Mouse (Mus musculus) midbrain, embryonic 11.5 days (tissue): Measurements from ENCODE around the gene Sema3b. TPM values are rescaled to one million over a fixed set of nuclear protein-coding genes. Genes with fewer than 3 reads are reported as not detected.

Experiments
- ATAC-seq: fragments of 200-750 bp; cut with Nextera tagmentation; 2 replicates; pipeline ENCODE4 v1.8.0; 2017; ENCODE audit warnings: moderate TSS enrichment, moderate library complexity; ENCODE audit not compliant: low FRiP score
- DNase-seq: peaks from one replicate; pipeline ENCODE4 v3.0.0; 2015; ENCODE audit warnings: low spot score; ENCODE audit errors: missing footprints
- H3K27ac ChIP-seq: fragments of 300-500 bp; sonication (generic); 2 replicates; pipeline ENCODE4 v1.5.1; 2014; ENCODE audit warnings: low read depth, low read length
- H3K27me3 ChIP-seq: fragments of 300-500 bp; sonication (generic); 2 replicates; pipeline ENCODE4 v1.6.1; 2014; ENCODE audit warnings: mild to moderate bottlenecking, low read length, moderate library complexity, mixed read lengths; ENCODE audit not compliant: control insufficient read depth, insufficient read depth
- H3K36me3 ChIP-seq: fragments of 300-500 bp; sonication (generic); 2 replicates; pipeline ENCODE4 v1.6.1; 2014; ENCODE audit warnings: mild to moderate bottlenecking, low read length, moderate library complexity, mixed read lengths; ENCODE audit not compliant: control insufficient read depth, insufficient read depth
- H3K4me1 ChIP-seq: fragments of 300-500 bp; sonication (generic); 2 replicates; pipeline ENCODE4 v1.6.1; 2014; ENCODE audit warnings: low read length; ENCODE audit not compliant: control insufficient read depth, insufficient read depth
- H3K4me2 ChIP-seq: fragments of 300-500 bp; sonication (generic); 2 replicates; pipeline ENCODE4 v1.6.1; 2014; ENCODE audit warnings: mild to moderate bottlenecking, moderate library complexity
- H3K4me3 ChIP-seq: fragments of 300-500 bp; sonication (generic); 2 replicates; pipeline ENCODE4 v1.5.1; 2014; ENCODE audit warnings: low read depth, low read length
- H3K9ac ChIP-seq: fragments of 300-500 bp; sonication (generic); 2 replicates; pipeline ENCODE4 v1.6.1; 2014; ENCODE audit warnings: low read length
- H3K9me3 ChIP-seq: fragments of 300-500 bp; sonication (generic); 2 replicates; pipeline ENCODE4 v1.6.1; 2016; ENCODE audit warnings: low read length; ENCODE audit not compliant: control insufficient read depth
- WGBS: fragments of 180-500 bp; shearing (Covaris S2); extraction: QIAGEN DNeasy Blood & Tissue Kit; methylation state at CpG from one replicate; pipeline ENCODE4 v1.1.7; 2014; 5-methylcytosine and 5-hydroxymethylcytosine counted together
- polyA plus RNA-seq: library from polyadenylated mRNA; unstranded; fragments of >200 nt; fragmentation: Nextera tagmentation; extraction: Ambion mirVana; gene quantifications from 2 replicates; pipeline ENCODE4 v1.2.1, GENCODE M21; 2014

Sema3b gene
- 1.3 and 2.1 TPM in 2 replicates for polyA plus RNA-seq

- no peak within 1 kb of the TSS for H3K27ac ChIP-seq
- no peak within 1 kb of the TSS for H3K4me3 ChIP-seq
- no peak within 1 kb of the TSS for H3K4me2 ChIP-seq
- H3K36me3 ChIP-seq: no peaks in the 10 kb centered on the region
- DNase-seq (no peak), ATAC-seq (no peak)
- H3K27me3 ChIP-seq: no peaks in the 10 kb centered on the region
- 46% methylated on average over 11 of the region's 12 CpGs for WGBS
- H3K4me1 ChIP-seq: peaks cover 50% of the 10 kb centered on the region
- H3K9ac ChIP-seq: peak within 1 kb of the TSS; percentile 31; the same call in 1 of the 2 replicates
- no peaks in the 10 kb centered on the region for H3K9me3 ChIP-seq
Observed at GRCm38 (mm10) chr9:107608741-107609432, at the start of gene Sema3b. TSS of gene Sema3b (minus strand) at chr9:107609229.

DNA sequence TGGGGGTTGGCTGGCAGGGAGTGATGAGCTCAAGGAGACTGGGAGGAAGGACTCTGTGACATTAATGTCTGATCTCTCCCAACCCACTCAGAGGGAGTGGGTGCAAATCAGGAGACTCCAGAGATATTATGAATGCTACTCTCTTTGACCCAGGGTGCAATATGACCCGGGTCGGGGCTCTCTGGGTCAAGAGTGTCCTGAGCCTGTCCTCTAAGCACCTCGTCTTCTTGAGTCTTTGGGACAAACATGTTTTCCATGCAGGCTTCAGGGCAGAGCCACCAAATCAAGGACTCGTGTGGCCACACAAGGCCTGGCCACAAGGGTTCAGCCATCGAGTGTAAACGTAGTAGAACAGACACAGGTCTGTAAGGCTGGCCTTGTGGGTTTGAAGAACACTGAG is 49.1 kb upstream of the Sema3b start:
- ATAC-seq (no peak), DNase-seq (no peak)
- Histone ChIP-seq H3K4me1 (peaks cover under 1% of the 10 kb centered on the region), H3K27me3 (no peaks in the 10 kb centered on the region), H3K9me3 (no peaks in the 10 kb centered on the region), H3K4me3 (no peak overlapping the region), H3K36me3 (no peaks in the 10 kb centered on the region), H3K4me2 (no peak overlapping the region), H3K9ac (no peak overlapping the region), H3K27ac (no peak overlapping the region)
- WGBS: 90% methylated on average over 6 of the region's 6 CpGs

- no peak overlapping the region for H3K9ac ChIP-seq
- no peaks in the 10 kb centered on the region for H3K27me3 ChIP-seq
- DNase-seq (no peak), ATAC-seq (no peak)
- H3K4me3 ChIP-seq: no peak overlapping the region
- no peaks in the 10 kb centered on the region for H3K4me1 ChIP-seq
- H3K4me2 ChIP-seq: no peak overlapping the region
- H3K9me3 ChIP-seq: no peaks in the 10 kb centered on the region
- 94% methylated on average over 5 of the region's 5 CpGs for WGBS
- H3K36me3 ChIP-seq: no peaks in the 10 kb centered on the region
- no peak overlapping the region for H3K27ac ChIP-seq
Observed at GRCm38 (mm10) chr9:107657144-107657543, 48.1 kb upstream of the Sema3b start.

- WGBS: 79% methylated on average over 4 of the region's 4 CpGs
- ATAC-seq (no peak), DNase-seq (no peak)
- Histone ChIP-seq H3K4me1 (no peaks in the 10 kb centered on the region), H3K27me3 (no peaks in the 10 kb centered on the region), H3K4me3 (no peak overlapping the region), H3K9ac (no peak overlapping the region), H3K36me3 (no peaks in the 10 kb centered on the region), H3K9me3 (no peaks in the 10 kb centered on the region), H3K27ac (no peak overlapping the region), H3K4me2 (no peak overlapping the region)
Observed at GRCm38 (mm10) chr9:107654585-107654984, 45.6 kb upstream of the Sema3b start.

DNA sequence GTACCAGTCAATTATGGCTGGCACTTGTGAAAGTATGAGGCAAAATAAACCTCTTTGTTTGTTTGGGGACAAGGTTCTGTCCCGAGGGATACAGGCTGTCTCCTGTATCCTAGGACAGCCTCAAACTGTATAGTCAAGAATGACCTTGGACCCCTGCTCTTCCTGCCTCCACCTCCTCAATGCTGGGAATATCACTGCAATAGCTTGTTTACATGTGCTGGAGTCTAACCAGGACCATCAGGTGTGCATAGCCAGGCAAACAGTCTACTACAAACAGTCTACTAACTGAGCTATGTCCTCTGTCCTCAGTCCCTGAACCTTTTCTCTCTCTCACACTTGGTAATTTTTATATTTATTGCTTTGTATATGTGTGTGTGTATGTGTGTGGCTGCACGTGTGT is 44.4 kb upstream of the Sema3b start:
- no peak overlapping the region for H3K4me2 ChIP-seq
- WGBS: 91% methylated on average over 2 of the region's 2 CpGs
- H3K4me1 ChIP-seq: no peaks in the 10 kb centered on the region
- no peaks in the 10 kb centered on the region for H3K9me3 ChIP-seq
- H3K27ac ChIP-seq: no peak overlapping the region
- H3K36me3 ChIP-seq: no peaks in the 10 kb centered on the region
- DNase-seq (no peak), ATAC-seq (no peak)
- no peak overlapping the region for H3K4me3 ChIP-seq
- no peaks in the 10 kb centered on the region for H3K27me3 ChIP-seq
- H3K9ac ChIP-seq: no peak overlapping the region

DNA sequence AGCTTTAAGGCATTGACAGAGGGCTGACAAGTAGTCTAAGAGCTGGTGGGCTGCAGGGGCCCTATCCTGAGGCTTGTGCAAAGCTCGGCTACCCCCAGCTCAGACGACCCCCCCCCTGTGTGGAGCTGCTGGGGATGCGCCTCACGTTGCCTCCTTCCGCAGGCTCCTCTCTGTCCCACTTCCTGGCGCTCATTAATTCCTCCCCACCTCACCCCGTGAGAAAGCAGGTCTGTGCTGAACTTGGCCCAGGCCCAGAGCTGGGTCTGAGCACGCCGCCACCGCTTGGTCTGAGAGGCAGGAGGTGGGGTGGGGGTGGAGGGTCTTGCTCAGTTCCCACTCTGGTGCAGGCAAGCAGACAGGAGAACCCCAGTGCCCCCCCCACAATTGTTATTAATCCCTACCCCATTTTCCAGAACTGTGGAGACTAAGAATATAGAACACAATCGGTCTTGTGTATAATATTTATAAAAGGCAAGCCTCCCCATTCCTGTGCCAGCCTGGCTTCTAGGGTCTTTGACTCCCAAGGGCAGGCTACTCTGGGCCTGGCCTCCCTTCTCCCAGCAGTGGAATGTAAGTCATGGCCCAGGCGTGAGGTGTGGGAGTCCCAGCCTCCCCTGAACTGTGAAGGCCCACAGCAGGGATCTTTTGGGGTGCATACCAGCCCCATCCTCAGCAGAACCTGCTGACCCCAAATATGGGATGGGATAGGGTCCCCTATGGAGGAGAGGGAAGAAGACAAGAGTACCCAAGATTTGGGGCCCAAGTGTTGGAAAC is 41.9 kb upstream of the Sema3b start:
- WGBS: 45% methylated on average over 12 of the region's 12 CpGs
- Histone ChIP-seq H3K4me1 (no peaks in the 10 kb centered on the region), H3K27me3 (no peaks in the 10 kb centered on the region), H3K9ac (peak overlapping the region; percentile 9; the same call in 1 of the 2 replicates), H3K9me3 (no peaks in the 10 kb centered on the region), H3K4me3 (no peak overlapping the region), H3K27ac (no peak overlapping the region), H3K4me2 (no peak overlapping the region), H3K36me3 (no peaks in the 10 kb centered on the region)
- ATAC-seq: peak; percentile 62; the same call in 1 of the 2 replicates
- no peak for DNase-seq

DNA sequence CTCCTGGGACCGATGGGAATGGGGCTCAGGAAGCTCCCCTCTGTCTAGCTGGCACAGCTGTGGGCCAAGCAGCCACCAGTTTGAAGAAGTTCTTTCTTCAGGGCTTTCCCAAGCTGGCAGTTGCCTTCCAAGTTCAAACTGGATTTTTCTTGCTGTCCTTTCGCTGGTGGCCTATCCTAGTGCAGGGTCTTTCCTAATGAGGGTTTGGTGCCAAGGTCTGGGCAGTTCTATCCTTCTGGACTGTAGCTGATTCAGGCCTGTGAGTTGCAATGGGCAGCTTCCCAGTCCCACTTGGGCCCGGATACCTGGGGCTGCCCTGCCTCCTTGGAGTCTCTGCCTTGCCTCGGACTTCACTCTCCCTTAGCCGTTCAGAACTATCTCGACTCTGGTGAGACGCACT is 41.2 kb upstream of the Sema3b start:
- H3K9me3 ChIP-seq: no peaks in the 10 kb centered on the region
- peaks cover 3% of the 10 kb centered on the region; the same call in 1 of the 2 replicates for H3K4me1 ChIP-seq
- ATAC-seq (no peak), DNase-seq (no peak)
- H3K9ac ChIP-seq: no peak overlapping the region
- WGBS: 74% methylated on average over 7 of the region's 7 CpGs
- no peak overlapping the region for H3K4me2 ChIP-seq
- no peaks in the 10 kb centered on the region for H3K27me3 ChIP-seq
- no peak overlapping the region for H3K27ac ChIP-seq
- no peak overlapping the region for H3K4me3 ChIP-seq
- no peaks in the 10 kb centered on the region for H3K36me3 ChIP-seq

DNA sequence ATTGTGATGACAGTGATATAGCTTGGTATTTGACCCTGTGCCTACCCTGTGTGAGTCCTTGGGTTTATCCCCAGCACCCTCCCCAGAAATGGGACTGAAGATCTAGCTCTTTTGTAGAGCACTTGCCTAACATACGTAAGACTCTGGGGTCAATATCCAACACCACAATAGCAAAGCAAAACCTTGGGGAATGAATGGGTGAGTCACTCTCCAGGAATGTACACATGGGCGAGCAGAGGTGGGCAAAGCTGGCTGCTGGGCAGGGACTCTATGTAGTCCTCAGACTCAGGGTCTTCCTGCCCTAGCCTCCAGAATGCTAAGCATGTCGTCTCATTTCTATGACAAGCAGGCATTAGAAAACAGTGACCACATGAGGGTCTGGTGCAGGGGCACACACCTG is 39.7 kb upstream of the Sema3b start:
- Histone ChIP-seq H3K27me3 (no peaks in the 10 kb centered on the region), H3K27ac (no peak overlapping the region), H3K9me3 (no peaks in the 10 kb centered on the region), H3K9ac (no peak overlapping the region), H3K4me1 (peaks cover 11% of the 10 kb centered on the region), H3K4me2 (no peak overlapping the region), H3K36me3 (no peaks in the 10 kb centered on the region), H3K4me3 (no peak overlapping the region)
- DNase-seq (no peak), ATAC-seq (no peak)
- WGBS: 74% methylated on average over 3 of the region's 3 CpGs

DNA sequence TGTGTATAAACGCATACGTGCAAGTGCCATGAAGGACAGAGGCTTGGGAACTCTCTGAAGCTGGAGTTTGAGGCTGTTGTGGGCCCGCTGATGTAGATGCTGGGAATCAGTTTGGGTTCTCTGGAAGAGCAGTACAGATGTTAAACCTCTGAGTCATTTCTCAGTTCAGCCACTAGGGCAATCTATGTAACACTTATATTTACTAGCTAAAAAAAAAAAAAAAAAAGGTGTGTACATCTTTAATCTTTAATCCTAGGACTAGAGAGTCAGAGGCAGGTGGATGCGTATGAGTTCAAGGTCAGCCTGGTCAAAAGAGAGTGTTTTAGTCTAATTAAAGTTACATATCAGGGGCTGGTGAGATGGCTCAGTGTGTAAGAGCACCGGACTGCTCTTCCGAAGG is 37.9 kb upstream of the Sema3b start:
- WGBS: 81% methylated on average over 6 of the region's 6 CpGs
- ATAC-seq: no peak
- H3K27ac ChIP-seq: no peak overlapping the region
- peaks cover 11% of the 10 kb centered on the region for H3K4me1 ChIP-seq
- no peaks in the 10 kb centered on the region for H3K9me3 ChIP-seq
- H3K27me3 ChIP-seq: no peaks in the 10 kb centered on the region
- peak; percentile 89 for DNase-seq
- H3K4me2 ChIP-seq: no peak overlapping the region
- no peak overlapping the region for H3K9ac ChIP-seq
- H3K4me3 ChIP-seq: no peak overlapping the region
- no peaks in the 10 kb centered on the region for H3K36me3 ChIP-seq
